Mouse (Mus musculus): ENCODE results near the gene Id4. TPM values are rescaled to one million over a fixed set of nuclear protein-coding genes. Genes with fewer than 3 reads are reported as not detected.

Id4 gene
- total and polyA plus RNA-seq, 2 experiments from 2014 or later = 80.8 to 152 TPM

DNA sequence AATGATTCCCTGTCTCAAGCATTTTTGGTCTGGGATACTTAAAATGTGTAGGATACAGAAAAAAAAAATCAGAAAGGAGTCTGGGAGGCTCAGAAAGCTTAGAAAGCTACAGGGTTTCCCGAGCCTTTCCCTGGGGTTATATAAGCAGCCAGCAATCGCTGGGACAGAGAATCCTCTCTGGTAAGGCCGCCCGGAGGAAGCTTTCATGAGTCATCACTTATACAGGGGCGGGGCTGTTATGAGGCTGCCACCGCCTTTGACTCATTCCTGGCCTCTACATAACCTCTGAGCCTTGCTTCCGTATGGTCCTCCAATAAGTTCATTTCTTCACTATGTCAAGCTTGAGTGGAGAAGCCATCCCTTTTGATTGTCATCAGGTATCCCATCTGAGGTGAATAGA lies 53.5 kb downstream of the Id4 start:
- no peak overlapping the region for H3K4me2 ChIP-seq (ENCODE audit: low read depth)
- WGBS = 86% methylated on average over 7 of the region's 7 CpGs
- ATAC-seq (no peak), DNase-seq (no peak)
- H3K4me3 ChIP-seq (ENCODE audit: low read depth, low read length) = no peak overlapping the region
- H3K9me3 ChIP-seq (ENCODE audit: low read length) = no peaks in the 10 kb centered on the region
- no peak overlapping the region for H3K27ac ChIP-seq (ENCODE audit: low read depth, low read length)
- TF ChIP-seq CTCF (IDR thresholded peaks at IDR 0.05; ENCODE audit: low read depth) = no peak
- no peaks in the 10 kb centered on the region for H3K36me3 ChIP-seq (ENCODE audit: insufficient read depth)
- no peaks in the 10 kb centered on the region for H3K4me1 ChIP-seq (ENCODE audit: insufficient read depth)
- H3K27me3 ChIP-seq (ENCODE audit: insufficient read depth, low read length) = no peaks in the 10 kb centered on the region
- no peak overlapping the region for H3K9ac ChIP-seq
